Comparison of ENCODE assay signal across 12 mouse cellular contexts in genomic region chr12:108309116-108309794, GRCm38 (mm10). TPM values are rescaled to one million over a fixed set of nuclear protein-coding genes. Genes with fewer than 3 reads are reported as not detected.
DNase-seq lines count a peak whose midpoint lies in the region; ATAC-seq lines count a peak whose summit lies in the region.
"Had no signal": no experiment of that assay in that cellular context is flagged by ENCODE, and none has a peak within 500 bp of the region (broad histone marks: within the 10 kb centered on the region; RNA-seq: fewer than 3 reads in every experiment).

No protein-coding gene starts in this region.

- H3K36me3 ChIP-seq in lung, embryonic 16.5 days (ENCODE audit: control insufficient read depth, insufficient read depth, low read length): no peaks in the 10 kb centered on the region
- H3K36me3 ChIP-seq: kidney, embryonic 15.5 days; neural tube, embryonic 15.5 days had no signal

- peaks cover 6% of the 10 kb centered on the region for H3K27me3 ChIP-seq in lung, embryonic 16.5 days (ENCODE audit: control insufficient read depth, insufficient read depth, low read depth, low read length)

- H3K27ac ChIP-seq in lung, embryonic 16.5 days (ENCODE audit: low read length): no peak overlapping the region
- H3K27ac ChIP-seq: kidney, embryonic 15.5 days; neural tube, embryonic 15.5 days had no signal

- H3K4me1 ChIP-seq in lung, embryonic 16.5 days (replicated peaks; ENCODE audit: control insufficient read depth, insufficient read depth, low read length): peaks cover 6% of the 10 kb centered on the region

- peak; percentile 79 for ATAC-seq in common myeloid progenitor, adult 5-6 weeks (replicated peaks; ENCODE audit: low read depth, poor library complexity, severe bottlenecking)
- ATAC-seq in lung, embryonic 16.5 days (ENCODE audit: low read depth): peak; percentile 40; the same call in 1 of the 2 replicates
- no peak for ATAC-seq in megakaryocyte-erythroid progenitor cell, adult 5-6 weeks (replicated peaks; ENCODE audit: low FRiP score, low TSS enrichment, poor library complexity, severe bottlenecking)

- peak; percentile 72 for DNase-seq in adrenal gland, adult 2 months
- DNase-seq in adrenal gland, adult 18-20 months (ENCODE audit: low spot score in 2 of 2): no peak
- DNase-seq in 3134 (ENCODE audit: extremely low read depth, insufficient read length, low spot score): peak; percentile 77
- no peak for DNase-seq in right cerebral cortex, postnatal 4 days
- no peak for DNase-seq in layer of hippocampus, postnatal 14 days (ENCODE audit: low spot score in 2 of 2)
- DNase-seq: B cell, adult 2 months; cerebellum, adult 11 months had no signal

- H3K9me3 ChIP-seq in lung, embryonic 16.5 days (ENCODE audit: control insufficient read depth, low read length): no peaks in the 10 kb centered on the region
- H3K9me3 ChIP-seq: kidney, embryonic 15.5 days; neural tube, embryonic 15.5 days had no signal

- no peak overlapping the region for H3K4me3 ChIP-seq in lung, embryonic 16.5 days (ENCODE audit: low read length)
- H3K4me3 ChIP-seq: kidney, embryonic 15.5 days; neural tube, embryonic 15.5 days had no signal

- no peak overlapping the region for H3K4me2 ChIP-seq in lung, embryonic 16.5 days (ENCODE audit: low read depth, low read length)
- H3K4me2 ChIP-seq: kidney, embryonic 15.5 days; neural tube, embryonic 15.5 days had no signal

- no peak overlapping the region for H3K9ac ChIP-seq in lung, embryonic 16.5 days (ENCODE audit: low read length)
- H3K9ac ChIP-seq: kidney, embryonic 15.5 days; neural tube, embryonic 15.5 days had no signal

- WGBS in lung, embryonic 16.5 days: 49% methylated on average over 8 of the region's 8 CpGs

RNA-seq across cellular contexts. Expression of gene Hhipl1, which starts 3.2 kb away (rescaled TPM):
- total RNA-seq in adrenal gland, adult 2 months (2021): under 1 TPM; 0.69 to 0.76 TPM
- 0.85 and 1.4 TPM in 2 replicates for polyA plus RNA-seq in adrenal gland, adult 2 months (2012; rRNA removed)
- total RNA-seq in adrenal gland, adult 18-20 months (2021): 1 to 10 TPM in 1 of 2 experiments, under 1 TPM in 1; 0.89 to 1.4 TPM
- not detected in 2 replicates for total RNA-seq in common myeloid progenitor, adult 5-6 weeks (2017)
- polyA plus RNA-seq in lung, embryonic 16.5 days (2015; fragmentation: Nextera tagmentation; extraction: Ambion mirVana): 0.88 and 0.91 TPM in 2 replicates
- total RNA-seq in megakaryocyte-erythroid progenitor cell, adult 5-6 weeks (2014; fragmentation: Nextera tagmentation): not detected in 2 replicates
- not detected in 2 replicates for total RNA-seq in megakaryocyte-erythroid progenitor cell, adult 5-6 weeks (2017)
- 1 to 10 TPM; 4.1 to 5.2 TPM for total RNA-seq in layer of hippocampus, postnatal 14 days (2021)

RNA-seq across cellular contexts. Expression of gene Cyp46a1, which starts 24.9 kb away (rescaled TPM):
- total RNA-seq in adrenal gland, adult 2 months (2021): 1 to 10 TPM; 1.0 to 1.6 TPM
- 7.5 and 9.0 TPM in 2 replicates for polyA plus RNA-seq in adrenal gland, adult 2 months (2012; rRNA removed)
- 1 to 10 TPM; 1.7 to 2.1 TPM for total RNA-seq in adrenal gland, adult 18-20 months (2021)
- not detected in 2 replicates for total RNA-seq in common myeloid progenitor, adult 5-6 weeks (2017)
- 6.5 and 7.4 TPM in 2 replicates for polyA plus RNA-seq in lung, embryonic 16.5 days (2015; fragmentation: Nextera tagmentation; extraction: Ambion mirVana)
- 1.0 TPM in 1 of 2 replicates, not detected in the other for total RNA-seq in megakaryocyte-erythroid progenitor cell, adult 5-6 weeks (2014; fragmentation: Nextera tagmentation)
- total RNA-seq in megakaryocyte-erythroid progenitor cell, adult 5-6 weeks (2017): 0.23 TPM in 1 of 2 replicates, not detected in the other
- 100 to 1,000 TPM; 122 to 136 TPM for total RNA-seq in layer of hippocampus, postnatal 14 days (2021)

RNA-seq across cellular contexts. Expression of gene Ccdc85c, which starts 34.0 kb away (rescaled TPM):
- total RNA-seq in adrenal gland, adult 2 months (2021): 10 to 100 TPM; 19.0 to 26.9 TPM
- 35.3 and 38.0 TPM in 2 replicates for polyA plus RNA-seq in adrenal gland, adult 2 months (2012; rRNA removed)
- total RNA-seq in adrenal gland, adult 18-20 months (2021): 10 to 100 TPM; 21.3 to 22.9 TPM
- 0.82 and 2.4 TPM in 2 replicates for total RNA-seq in common myeloid progenitor, adult 5-6 weeks (2017)
- polyA plus RNA-seq in lung, embryonic 16.5 days (2015; fragmentation: Nextera tagmentation; extraction: Ambion mirVana): 4.6 and 5.5 TPM in 2 replicates
- 1.3 TPM in 1 of 2 replicates, not detected in the other for total RNA-seq in megakaryocyte-erythroid progenitor cell, adult 5-6 weeks (2014; fragmentation: Nextera tagmentation)
- total RNA-seq in megakaryocyte-erythroid progenitor cell, adult 5-6 weeks (2017): 0.42 and 1.3 TPM in 2 replicates
- 10 to 100 TPM; 55.9 to 57.4 TPM for total RNA-seq in layer of hippocampus, postnatal 14 days (2021)

Comparison
In these comparisons a context has a peak if more than half of its experiments do, and no peak if none do; other contexts are left out.
1. DNase-seq: peak in adrenal gland, adult 2 months (single experiment) and 3134 (single experiment); none in adrenal gland, adult 18-20 months (0 of 2), right cerebral cortex, postnatal 4 days (single experiment) and layer of hippocampus, postnatal 14 days (0 of 2).
2. RNA of gene Cyp46a1, which starts 24.9 kb away (total RNA-seq): 122 to 136 TPM in layer of hippocampus, postnatal 14 days; 1.7 to 2.1 TPM in adrenal gland, adult 18-20 months, 1.0 to 1.6 TPM in adrenal gland, adult 2 months, 0.23 to 1.0 TPM in megakaryocyte-erythroid progenitor cell, adult 5-6 weeks and not detected in common myeloid progenitor, adult 5-6 weeks; every median in the first group is over 10 times any median in the second.